Mouse (Mus musculus): ENCODE measurements at regions not wholly inside any gene's neighbourhood (a gene's known extent, or its start where the extent isn't known, plus 50 kb on each side); places are given as distances from the start of the nearest gene placed in this dataset.

- in situ Hi-C loops (cut with MboI, MseI), result no loop called here
These were observed 105.8 kb upstream of the Sgk1 start for GRCm38 (mm10) chr10:21775911-21776761.

- in situ Hi-C loops (cut with MboI, MseI), result no loop called here
These were observed 105.3 kb upstream of the Sgk1 start for GRCm38 (mm10) chr10:21776762-21777080.

DNA sequence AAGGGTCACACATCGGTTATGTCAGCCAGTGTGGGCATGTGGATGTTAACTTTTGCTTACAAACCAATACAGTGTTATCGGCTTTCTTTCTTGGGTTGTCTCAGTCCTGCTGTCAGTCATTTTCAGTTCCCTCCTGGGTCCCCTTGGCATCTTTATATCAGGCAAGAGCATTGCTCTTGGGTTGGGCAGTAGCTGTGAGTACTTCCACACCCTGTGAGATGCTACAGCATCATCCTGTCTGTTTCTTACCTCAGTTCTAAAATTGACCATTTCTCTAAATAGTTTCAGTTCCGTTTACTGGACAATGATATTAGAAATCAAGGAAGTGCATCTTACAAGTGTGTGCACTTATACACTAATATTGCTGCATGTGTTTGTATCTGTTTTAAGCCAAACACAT lies 104.9 kb upstream of the Sgk1 start:
- in situ Hi-C loops (cut with MboI, MseI), result no loop called here

GRCm38 (mm10) chr10:21783478-21783877 lies 98.5 kb upstream of the Sgk1 start:
- in situ Hi-C loops (cut with MboI, MseI), result no loop called here

GRCm38 (mm10) chr10:21785110-21785509 lies 96.9 kb upstream of the Sgk1 start:
- in situ Hi-C loops (cut with MboI, MseI), result loop anchor here (5.0 kb wide), 1 partner anchor 42 kb away; no protein-coding TSS in a partner anchor

DNA sequence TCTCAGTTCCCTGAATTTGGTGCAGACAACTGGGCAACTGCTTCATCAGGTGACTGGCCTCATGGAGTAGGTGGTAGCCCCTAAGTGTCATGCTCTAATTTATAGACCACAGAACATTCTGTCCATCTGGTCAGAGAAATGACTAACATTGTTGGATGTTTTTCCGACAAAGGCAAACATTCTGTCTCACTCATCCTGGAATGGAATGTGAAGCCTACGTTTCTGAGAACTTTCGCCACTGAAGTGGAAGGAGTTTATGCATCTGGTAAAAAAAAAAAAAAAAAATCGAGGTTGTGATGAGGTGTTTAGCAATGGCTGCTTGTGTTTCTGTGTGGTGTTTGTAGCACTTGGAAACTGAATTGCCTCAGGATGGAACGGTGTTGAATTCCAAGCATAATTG lies 96.2 kb upstream of the Sgk1 start:
- in situ Hi-C loops (cut with MboI, MseI), result loop anchor here (5.0 kb wide), 1 partner anchor 42 kb away; no protein-coding TSS in a partner anchor

GRCm38 (mm10) chr10:21789847-21790530 lies 92.0 kb upstream of the Sgk1 start:
- in situ Hi-C loops (cut with MboI, MseI), result loop anchor here (5.0 kb wide), 1 partner anchor 37 kb away; no protein-coding TSS in a partner anchor

DNA sequence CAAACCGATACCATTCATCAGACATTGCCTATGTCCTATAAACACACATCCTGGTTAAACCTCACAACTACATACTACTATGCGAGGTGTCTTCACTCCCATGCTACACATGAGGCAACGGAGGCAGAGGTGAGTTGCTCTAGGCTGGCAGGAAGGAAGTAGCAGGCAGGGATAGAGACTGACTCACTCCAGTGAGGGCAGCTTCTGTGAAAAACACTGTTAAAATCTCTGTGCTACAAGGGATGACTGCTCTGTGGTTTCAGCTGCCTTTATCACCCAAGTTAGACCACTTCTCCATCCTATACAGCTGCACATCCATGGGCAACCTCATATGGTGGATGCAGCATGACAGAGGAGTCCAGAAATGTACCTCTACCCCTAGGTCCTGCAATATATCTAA lies 91.0 kb upstream of the Sgk1 start:
- in situ Hi-C loops (cut with MboI, MseI), result no loop called here

- in situ Hi-C loops (cut with MboI, MseI), result no loop called here
These were observed 89.6 kb upstream of the Sgk1 start for GRCm38 (mm10) chr10:21792431-21792830.

- in situ Hi-C loops (cut with MboI, MseI), result no loop called here
These were observed 88.3 kb upstream of the Sgk1 start for GRCm38 (mm10) chr10:21793641-21794040.

- in situ Hi-C loops (cut with MboI, MseI), result no loop called here
These were observed 85.6 kb upstream of the Sgk1 start for GRCm38 (mm10) chr10:21796386-21796785.

GRCm38 (mm10) chr10:21798103-21798502 lies 83.9 kb upstream of the Sgk1 start:
- in situ Hi-C loops (cut with MboI, MseI), result no loop called here

DNA sequence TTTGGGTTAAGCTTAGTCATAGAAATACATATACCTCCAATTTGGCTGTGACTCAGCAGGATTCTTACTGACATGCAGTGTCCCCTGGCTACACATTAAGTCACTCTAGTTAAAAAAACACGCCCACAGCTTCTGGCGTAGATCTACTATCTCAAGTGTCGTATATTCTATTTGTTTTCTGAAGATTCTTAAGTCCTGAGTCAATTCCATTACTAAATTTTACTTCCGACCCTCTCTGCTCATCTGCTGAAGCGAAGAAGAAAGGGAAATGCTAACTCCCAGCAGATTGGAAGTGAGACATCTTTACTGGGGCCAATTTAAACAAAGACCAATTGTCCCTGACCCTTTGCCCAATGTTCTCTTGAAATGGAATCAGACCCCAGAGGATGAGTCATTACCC lies 80.4 kb upstream of the Sgk1 start:
- in situ Hi-C loops (cut with MboI, MseI), result no loop called here

GRCm38 (mm10) chr10:21803184-21803583 lies 78.8 kb upstream of the Sgk1 start:
- in situ Hi-C loops (cut with MboI, MseI), result no loop called here

DNA sequence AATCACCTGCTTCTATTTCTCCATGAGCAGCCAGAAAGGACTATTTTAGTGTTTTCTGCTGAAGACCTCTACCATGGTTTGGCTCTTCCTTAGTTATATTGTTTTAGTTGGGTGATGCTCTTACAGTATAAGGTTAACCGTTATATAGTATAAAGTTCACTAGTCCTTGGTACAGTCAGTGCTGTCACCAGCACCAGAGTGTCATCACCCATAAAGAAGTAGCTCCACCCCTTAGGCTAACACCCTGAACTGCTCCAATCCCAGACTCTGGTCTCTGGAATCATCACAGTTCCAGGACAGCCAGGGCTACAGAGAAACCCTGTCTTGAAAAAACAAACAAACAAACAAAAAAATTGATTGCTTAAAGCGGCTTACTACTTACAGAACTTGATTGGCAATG lies 77.2 kb upstream of the Sgk1 start:
- in situ Hi-C loops (cut with MboI, MseI), result no loop called here

DNA sequence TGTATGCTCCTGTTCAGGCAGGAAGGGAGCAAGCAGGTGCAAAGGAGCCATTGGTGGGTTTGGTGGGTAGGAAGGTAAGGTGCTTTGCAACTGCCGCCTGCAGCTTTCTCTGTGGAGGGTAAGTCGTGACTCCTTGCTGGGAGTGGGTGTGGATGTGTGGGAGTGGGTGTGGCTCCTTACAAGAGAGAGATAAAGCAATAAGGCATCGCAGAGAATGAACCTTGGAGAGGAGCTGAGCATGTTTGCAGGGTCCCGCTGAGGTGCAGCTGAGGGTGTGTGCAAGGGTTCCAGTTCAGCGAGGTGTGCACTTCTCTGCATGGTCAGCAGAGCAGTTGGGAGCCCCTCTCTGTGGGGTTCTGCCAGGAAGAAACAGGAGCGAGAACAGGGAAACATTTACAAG lies 76.4 kb upstream of the Sgk1 start:
- in situ Hi-C loops (cut with MboI, MseI), result no loop called here

DNA sequence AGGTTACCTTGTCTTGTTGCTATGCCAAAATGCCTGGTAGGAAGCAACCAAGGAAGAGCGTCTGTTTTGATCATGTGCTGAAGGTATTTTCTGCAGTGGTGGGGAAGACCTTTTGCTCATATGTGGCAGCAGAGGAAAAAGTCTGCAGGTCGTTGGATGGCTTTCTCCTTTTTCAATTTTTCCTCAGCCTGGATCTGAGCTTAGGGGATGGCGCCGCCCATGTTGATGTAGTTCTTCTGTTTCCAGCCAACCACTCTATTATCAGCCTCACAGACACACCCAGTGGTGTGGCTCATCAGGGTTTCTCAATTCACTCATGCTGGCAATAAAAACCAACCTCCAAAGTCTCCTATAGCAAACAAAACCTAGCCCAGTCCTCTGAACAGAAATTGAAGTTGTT lies 75.3 kb upstream of the Sgk1 start:
- in situ Hi-C loops (cut with MboI, MseI), result no loop called here

DNA sequence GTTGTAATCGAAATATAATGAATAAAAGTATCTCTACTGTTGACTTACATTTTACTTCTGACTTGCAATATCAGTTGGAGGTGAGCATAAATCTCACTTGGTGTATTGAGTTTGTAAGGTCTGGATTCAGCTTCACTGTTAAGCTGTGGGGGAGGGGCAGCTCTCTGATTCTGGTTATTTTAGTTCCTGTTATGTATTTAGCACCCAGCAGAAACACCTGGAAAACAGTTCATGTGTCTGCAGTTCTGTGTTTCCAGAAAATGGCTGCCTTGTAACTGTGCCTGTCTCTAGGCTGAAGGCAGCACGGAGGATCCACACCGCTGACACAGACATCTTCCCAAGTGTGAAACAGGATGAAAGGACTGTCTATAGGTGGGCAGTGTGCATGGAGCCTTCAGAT lies 62.3 kb upstream of the Sgk1 start:
- in situ Hi-C loops (cut with MboI, MseI), result no loop called here

DNA sequence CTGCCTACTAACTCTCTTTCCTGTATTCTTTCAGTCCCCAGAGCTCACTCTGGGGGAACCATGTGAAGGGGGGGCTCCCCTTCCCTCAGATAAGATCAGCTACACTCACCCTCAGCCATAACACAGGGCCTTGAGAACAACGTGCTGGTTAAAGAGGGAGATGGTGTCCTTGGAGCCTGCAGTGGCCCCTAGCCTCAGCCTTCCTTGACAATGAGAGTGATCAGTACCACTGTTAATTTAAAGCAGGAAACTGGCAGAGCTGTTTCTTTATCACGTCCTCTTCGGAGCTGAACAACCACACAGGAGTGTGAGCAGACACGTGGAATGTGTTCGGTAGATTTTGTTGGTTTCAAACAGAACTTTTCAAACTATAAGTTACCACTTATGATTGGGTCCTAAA lies 60.6 kb upstream of the Sgk1 start:
- in situ Hi-C loops (cut with MboI, MseI), result no loop called here

- in situ Hi-C loops (cut with MboI, MseI), result loop anchor here (5.0 kb wide), 1 partner anchor 37 kb away; no protein-coding TSS in a partner anchor
These were observed 57.5 kb upstream of the Sgk1 start for GRCm38 (mm10) chr10:21824418-21825025.

GRCm38 (mm10) chr10:21826793-21827504 lies 55.0 kb upstream of the Sgk1 start:
- in situ Hi-C loops (cut with MboI, MseI), result loop anchor here (5.0 kb wide), 1 partner anchor 40 kb away; no protein-coding TSS in a partner anchor

- in situ Hi-C loops (cut with MboI, MseI), result loop anchor here (5.0 kb wide), 1 partner anchor 40 kb away; no protein-coding TSS in a partner anchor
These were observed 54.5 kb upstream of the Sgk1 start for GRCm38 (mm10) chr10:21827505-21827844.
